Mouse (Mus musculus): ENCODE results near the gene Zfp536. TPM values are rescaled to one million over a fixed set of nuclear protein-coding genes. Genes with fewer than 3 reads are reported as not detected.

The Zfp536 gene
- polyA plus RNA-seq, 1 experiment from 2014 or later = 7.2 TPM

DNA sequence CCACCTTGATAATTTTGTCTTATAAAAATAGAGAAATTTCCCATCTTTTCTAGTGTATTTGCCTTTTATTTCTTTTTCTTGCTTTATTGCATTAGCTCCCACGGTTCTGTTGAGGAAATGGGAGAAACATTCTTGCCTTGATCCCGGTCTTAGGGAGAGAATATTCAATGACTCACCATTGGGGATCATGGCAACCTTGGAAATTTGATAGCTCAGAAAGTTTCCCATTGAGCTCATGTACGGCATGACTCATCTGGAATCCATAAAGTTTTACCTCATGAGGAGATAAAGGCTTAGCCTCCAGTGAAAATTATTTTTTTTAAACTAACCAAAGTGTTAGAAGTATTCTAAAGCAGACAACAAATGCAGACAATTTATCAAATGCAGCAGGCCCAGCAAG, 27.7 kb upstream of the Zfp536 start:
- Histone ChIP-seq H3K36me3 (ENCODE audit: control insufficient read depth, insufficient read depth, low read length) (no peaks in the 10 kb centered on the region), H3K9ac (ENCODE audit: low read depth, low read length) (no peak overlapping the region), H3K4me2 (ENCODE audit: low read depth, low read length) (no peak overlapping the region), H3K4me1 (ENCODE audit: control insufficient read depth, insufficient read depth, low read length) (no peaks in the 10 kb centered on the region), H3K4me3 (ENCODE audit: low read depth, low read length) (no peak overlapping the region), H3K27ac (replicated peaks; ENCODE audit: low read depth, low read length) (no peak overlapping the region), H3K27me3 (replicated peaks; ENCODE audit: control insufficient read depth, insufficient read depth, low read length) (no peaks in the 10 kb centered on the region), H3K9me3 (ENCODE audit: control insufficient read depth, low read length) (peaks cover 3% of the 10 kb centered on the region; the same call in 1 of the 2 replicates)
- no peak for ATAC-seq (ENCODE audit: low read depth)
- 26% methylated on average over 3 of the region's 3 CpGs for WGBS
- DNase-seq (ENCODE audit: low spot score) = peak; percentile 2

DNA sequence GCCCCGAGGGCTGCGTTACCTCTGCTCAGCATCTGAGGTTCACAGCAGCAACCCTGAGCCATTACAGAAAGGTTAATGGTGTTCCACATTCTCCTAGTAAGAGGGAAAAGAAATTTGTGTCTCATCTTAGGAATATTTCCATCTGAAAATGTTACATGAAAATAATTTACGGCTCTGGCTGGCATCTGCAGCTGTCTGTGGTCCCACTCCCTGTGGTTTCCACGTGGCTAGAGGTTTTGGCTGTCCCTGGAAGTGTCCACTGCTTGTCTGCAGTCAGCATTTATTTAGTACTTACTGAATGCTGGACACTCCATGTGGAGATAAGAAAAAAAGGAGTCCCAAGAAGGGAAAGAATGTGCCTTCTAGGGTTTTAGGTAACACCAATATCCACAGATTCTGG, 15.3 kb upstream of the Zfp536 start:
- H3K4me2 ChIP-seq (ENCODE audit: low read depth, low read length) = no peak overlapping the region
- H3K9ac ChIP-seq (ENCODE audit: low read depth, low read length) = no peak overlapping the region
- no peaks in the 10 kb centered on the region for H3K36me3 ChIP-seq (ENCODE audit: control insufficient read depth, insufficient read depth, low read length)
- no peak overlapping the region for H3K4me3 ChIP-seq (ENCODE audit: low read depth, low read length)
- H3K4me1 ChIP-seq (ENCODE audit: control insufficient read depth, insufficient read depth, low read length) = 0 out of 2 replicates have a peak, but pooled peaks cover 5% of the 10 kb centered on the region
- 65% methylated on average over 4 of the region's 4 CpGs for WGBS
- H3K9me3 ChIP-seq (ENCODE audit: control insufficient read depth, low read length) = no peaks in the 10 kb centered on the region
- no peaks in the 10 kb centered on the region for H3K27me3 ChIP-seq (replicated peaks; ENCODE audit: control insufficient read depth, insufficient read depth, low read length)
- no peak for DNase-seq (ENCODE audit: low spot score)
- no peak overlapping the region for H3K27ac ChIP-seq (replicated peaks; ENCODE audit: low read depth, low read length)
- ATAC-seq (ENCODE audit: low read depth) = no peak

DNA sequence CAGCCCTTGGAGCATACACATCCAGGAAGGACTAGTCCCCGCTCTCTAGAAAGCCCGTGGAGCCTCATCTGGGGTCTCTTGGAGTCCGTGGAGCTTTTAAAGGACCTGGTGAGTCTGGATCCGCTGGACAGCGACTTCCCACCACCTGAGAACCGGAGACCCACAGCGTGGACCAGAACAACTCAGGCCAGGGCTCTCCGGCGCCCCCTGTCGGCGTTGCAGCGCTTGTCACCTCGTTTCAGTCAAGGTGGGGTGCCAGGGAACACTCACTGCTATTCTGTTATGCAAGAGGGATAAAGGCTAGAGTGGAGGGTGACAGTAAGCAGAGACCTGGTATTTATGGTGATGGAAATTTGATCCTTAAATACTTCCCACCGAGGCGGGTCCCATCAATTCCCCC, 2.1 kb upstream of the Zfp536 start:
- 2% methylated on average over 15 of the region's 15 CpGs for WGBS
- Histone ChIP-seq H3K36me3 (ENCODE audit: control insufficient read depth, insufficient read depth, low read length) (no peaks in the 10 kb centered on the region), H3K9ac (ENCODE audit: low read depth, low read length) (no peak overlapping the region), H3K4me2 (ENCODE audit: low read depth, low read length) (no peak overlapping the region), H3K27me3 (replicated peaks; ENCODE audit: control insufficient read depth, insufficient read depth, low read length) (peaks cover 60% of the 10 kb centered on the region), H3K27ac (replicated peaks; ENCODE audit: low read depth, low read length) (no peak overlapping the region), H3K4me3 (ENCODE audit: low read depth, low read length) (no peak overlapping the region), H3K9me3 (ENCODE audit: control insufficient read depth, low read length) (no peaks in the 10 kb centered on the region), H3K4me1 (ENCODE audit: control insufficient read depth, insufficient read depth, low read length) (no peaks in the 10 kb centered on the region)
- ATAC-seq (ENCODE audit: low read depth) (no peak), DNase-seq (ENCODE audit: low spot score) (peak; percentile 39)

DNA sequence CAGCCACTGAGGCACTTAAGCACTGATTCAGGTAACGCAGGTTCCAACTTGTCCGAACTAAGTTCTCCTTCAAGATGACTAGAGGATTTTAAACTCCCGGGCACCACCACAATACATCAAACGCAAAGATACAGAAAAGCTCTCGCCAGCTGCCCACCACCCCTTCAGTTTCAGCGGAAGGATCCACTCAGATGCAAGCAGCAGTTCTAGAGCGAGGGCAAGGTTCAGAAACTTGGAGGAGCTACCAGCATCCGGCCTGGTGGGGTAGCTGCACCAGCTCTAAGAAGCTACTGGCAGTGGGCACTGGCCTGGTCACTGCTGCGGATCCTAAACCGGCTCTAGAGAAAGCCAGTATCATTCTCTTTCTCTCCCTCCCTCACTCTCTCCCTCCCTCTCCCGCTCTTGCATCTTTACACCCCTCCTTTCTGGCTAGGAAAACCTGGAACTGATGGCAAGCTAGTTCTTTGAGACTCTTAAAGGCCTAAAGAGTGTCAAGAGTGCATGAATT, 1.1 kb upstream of the Zfp536 start:
- H3K4me2 ChIP-seq (ENCODE audit: low read depth, low read length) = no peak overlapping the region
- peaks cover 70% of the 10 kb centered on the region for H3K27me3 ChIP-seq (replicated peaks; ENCODE audit: control insufficient read depth, insufficient read depth, low read length)
- H3K27ac ChIP-seq (replicated peaks; ENCODE audit: low read depth, low read length) = no peak overlapping the region
- H3K9ac ChIP-seq (ENCODE audit: low read depth, low read length) = no peak overlapping the region
- H3K9me3 ChIP-seq (ENCODE audit: control insufficient read depth, low read length) = no peaks in the 10 kb centered on the region
- H3K36me3 ChIP-seq (ENCODE audit: control insufficient read depth, insufficient read depth, low read length) = no peaks in the 10 kb centered on the region
- DNase-seq (ENCODE audit: low spot score) (no peak), ATAC-seq (ENCODE audit: low read depth) (no peak)
- WGBS = 45% methylated on average over 11 of the region's 11 CpGs
- no peaks in the 10 kb centered on the region for H3K4me1 ChIP-seq (ENCODE audit: control insufficient read depth, insufficient read depth, low read length)
- H3K4me3 ChIP-seq (ENCODE audit: low read depth, low read length) = no peak overlapping the region

DNA sequence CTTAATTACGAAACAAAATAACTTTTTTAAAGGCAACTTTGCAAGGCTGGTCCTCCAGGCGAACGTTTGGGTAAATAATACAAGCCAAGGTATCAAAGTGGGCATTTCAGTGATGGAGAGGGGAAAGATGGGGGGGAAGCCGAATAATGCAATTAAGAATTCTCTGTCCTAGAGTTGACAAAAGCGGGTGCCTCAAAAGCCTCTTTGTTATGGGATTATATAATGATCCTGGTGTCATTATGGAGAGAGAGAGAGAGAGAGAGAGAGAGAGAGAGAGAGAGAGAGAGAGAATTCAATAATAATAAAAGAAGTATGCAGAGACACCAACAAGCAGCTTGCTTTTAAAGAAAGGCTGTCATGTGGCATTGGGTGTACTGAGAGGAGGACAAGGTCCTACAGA, 465 bp upstream of the Zfp536 start:
- H3K9me3 ChIP-seq (ENCODE audit: control insufficient read depth, low read length) = no peaks in the 10 kb centered on the region
- no peak overlapping the region for H3K9ac ChIP-seq (ENCODE audit: low read depth, low read length)
- H3K4me1 ChIP-seq (ENCODE audit: control insufficient read depth, insufficient read depth, low read length) = peaks cover 5% of the 10 kb centered on the region; the same call in 1 of the 2 replicates
- 16% methylated on average over 5 of the region's 5 CpGs for WGBS
- no peak for DNase-seq (ENCODE audit: low spot score)
- peak overlapping the region; percentile 57 for H3K4me3 ChIP-seq (ENCODE audit: low read depth, low read length)
- ATAC-seq (ENCODE audit: low read depth) = no peak
- peak overlapping the region; percentile 99 for H3K4me2 ChIP-seq (ENCODE audit: low read depth, low read length)
- no peaks in the 10 kb centered on the region for H3K36me3 ChIP-seq (ENCODE audit: control insufficient read depth, insufficient read depth, low read length)
- peaks cover 76% of the 10 kb centered on the region for H3K27me3 ChIP-seq (replicated peaks; ENCODE audit: control insufficient read depth, insufficient read depth, low read length)
- no peak overlapping the region for H3K27ac ChIP-seq (replicated peaks; ENCODE audit: low read depth, low read length)

DNA sequence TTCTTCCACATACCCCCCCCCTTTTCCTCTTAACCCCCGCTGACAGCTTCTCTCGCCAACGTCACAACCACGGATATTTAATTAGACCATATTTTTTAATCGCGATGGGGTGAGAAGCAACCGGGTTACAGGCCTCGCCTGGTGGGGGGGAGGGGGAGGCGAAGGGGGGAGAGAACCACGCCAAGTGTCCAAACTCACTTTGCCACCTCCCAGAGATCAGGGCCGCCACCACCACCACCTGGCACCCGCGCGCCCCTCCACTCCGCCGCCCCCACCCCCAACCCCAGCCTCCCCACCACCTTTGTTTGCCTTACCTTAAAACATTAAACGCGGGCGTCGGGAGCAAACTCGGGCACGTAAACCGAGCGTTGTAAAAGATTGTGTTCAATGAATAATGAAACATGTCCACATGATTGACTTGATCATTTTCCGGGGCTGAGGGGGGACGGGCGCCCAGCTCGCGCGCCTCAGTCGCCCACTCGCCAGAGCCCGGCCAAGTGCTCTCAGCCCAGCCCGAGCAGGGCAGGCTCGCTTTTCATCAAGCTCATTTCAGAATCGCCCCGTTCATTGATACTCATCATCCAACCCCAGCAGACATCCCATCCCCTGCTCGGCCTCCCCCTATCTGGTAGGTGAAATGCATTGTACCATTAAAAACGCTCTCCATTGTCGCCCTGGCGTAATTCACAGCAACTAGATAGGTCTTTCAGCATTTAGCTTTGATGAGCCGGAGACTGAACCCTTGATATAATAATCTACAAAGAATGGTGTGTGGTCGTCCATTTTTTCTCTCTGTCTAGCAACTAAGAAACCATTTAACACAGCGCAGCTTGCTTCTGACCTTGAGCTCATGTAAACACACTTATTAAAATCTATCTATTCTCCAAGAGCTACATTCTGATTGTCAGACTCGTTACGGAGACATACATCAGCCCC, 797 bp downstream of the Zfp536 start:
- H3K27me3 ChIP-seq (replicated peaks; ENCODE audit: control insufficient read depth, insufficient read depth, low read length) = peaks cover 88% of the 10 kb centered on the region
- under 1% methylated on average over 45 of the region's 46 CpGs for WGBS

DNA sequence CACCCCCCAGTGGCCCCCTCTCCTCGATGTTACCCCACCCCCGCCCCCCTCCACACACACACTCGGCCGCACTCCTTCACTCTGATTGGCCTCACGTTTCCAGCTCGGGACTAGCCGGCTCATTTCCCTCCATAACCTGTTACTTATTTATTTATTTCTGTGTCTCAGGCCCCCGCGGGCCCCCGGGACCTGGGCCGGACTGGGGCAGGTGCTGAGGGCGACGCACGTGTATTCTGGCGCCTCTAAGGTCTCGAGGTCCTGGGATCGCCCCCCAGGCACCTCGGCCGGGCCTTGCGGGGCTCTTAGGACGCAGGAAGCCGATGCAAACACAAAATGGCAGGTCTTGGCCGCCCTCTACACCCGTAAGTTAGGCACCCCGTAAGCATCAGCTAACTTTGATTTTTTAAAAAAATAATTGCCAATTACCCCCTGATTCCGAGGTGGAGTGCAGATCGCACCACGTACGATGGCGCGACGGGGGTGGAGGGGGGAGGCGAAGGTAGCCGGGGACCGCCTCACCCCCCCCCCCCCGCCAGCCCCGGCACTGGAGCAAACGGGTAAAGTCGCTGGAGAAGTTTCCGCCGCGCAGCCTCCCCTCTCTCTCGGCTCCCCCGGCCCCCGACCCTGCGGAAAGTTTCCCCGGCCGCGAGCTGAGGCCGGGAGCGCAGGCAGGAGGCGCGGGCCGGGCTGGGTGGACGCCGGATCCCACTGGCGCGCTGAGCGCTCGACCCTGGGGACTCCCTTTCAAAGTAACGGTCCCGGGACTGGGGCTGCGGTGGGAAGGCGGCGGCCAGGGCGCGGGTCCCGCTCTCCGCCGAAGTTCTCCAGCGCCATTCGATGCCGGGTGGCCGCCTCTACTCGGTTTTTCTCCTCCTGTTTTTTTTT, 1.7 kb downstream of the Zfp536 start:
- peaks cover 6% of the 10 kb centered on the region; the same call in 1 of the 2 replicates for H3K4me1 ChIP-seq (ENCODE audit: control insufficient read depth, insufficient read depth, low read length)
- WGBS = 1% methylated on average over 51 of the region's 75 CpGs
- peak; percentile 23; the same call in 1 of the 2 replicates for ATAC-seq (ENCODE audit: low read depth)
- H3K27me3 ChIP-seq (replicated peaks; ENCODE audit: control insufficient read depth, insufficient read depth, low read length) = peaks cover 91% of the 10 kb centered on the region
- H3K4me2 ChIP-seq (ENCODE audit: low read depth, low read length) = peak overlapping the region; percentile 99
- H3K36me3 ChIP-seq (ENCODE audit: control insufficient read depth, insufficient read depth, low read length) = no peaks in the 10 kb centered on the region
- no peak overlapping the region; the same call in 1 of the 2 replicates for H3K27ac ChIP-seq (replicated peaks; ENCODE audit: low read depth, low read length)
- H3K9ac ChIP-seq (ENCODE audit: low read depth, low read length) = peak overlapping the region; percentile 69
- peak overlapping the region; percentile 57 for H3K4me3 ChIP-seq (ENCODE audit: low read depth, low read length)
- H3K9me3 ChIP-seq (ENCODE audit: control insufficient read depth, low read length) = no peaks in the 10 kb centered on the region
- peak; percentile 77 for DNase-seq (ENCODE audit: low spot score)

More for the DNA sequence above, 797 bp downstream of the Zfp536 start:
- peak overlapping the region; percentile 99 for H3K4me2 ChIP-seq (ENCODE audit: low read depth, low read length)
- ATAC-seq (ENCODE audit: low read depth) (no peak), DNase-seq (ENCODE audit: low spot score) (peak; percentile 20)
- peak overlapping the region; percentile 57 for H3K4me3 ChIP-seq (ENCODE audit: low read depth, low read length)
- peak overlapping the region; percentile 69 for H3K9ac ChIP-seq (ENCODE audit: low read depth, low read length)
- no peak overlapping the region; the same call in 1 of the 2 replicates for H3K27ac ChIP-seq (replicated peaks; ENCODE audit: low read depth, low read length)
- H3K9me3 ChIP-seq (ENCODE audit: control insufficient read depth, low read length) = no peaks in the 10 kb centered on the region
- peaks cover 6% of the 10 kb centered on the region; the same call in 1 of the 2 replicates for H3K4me1 ChIP-seq (ENCODE audit: control insufficient read depth, insufficient read depth, low read length)
- H3K36me3 ChIP-seq (ENCODE audit: control insufficient read depth, insufficient read depth, low read length) = no peaks in the 10 kb centered on the region

DNA sequence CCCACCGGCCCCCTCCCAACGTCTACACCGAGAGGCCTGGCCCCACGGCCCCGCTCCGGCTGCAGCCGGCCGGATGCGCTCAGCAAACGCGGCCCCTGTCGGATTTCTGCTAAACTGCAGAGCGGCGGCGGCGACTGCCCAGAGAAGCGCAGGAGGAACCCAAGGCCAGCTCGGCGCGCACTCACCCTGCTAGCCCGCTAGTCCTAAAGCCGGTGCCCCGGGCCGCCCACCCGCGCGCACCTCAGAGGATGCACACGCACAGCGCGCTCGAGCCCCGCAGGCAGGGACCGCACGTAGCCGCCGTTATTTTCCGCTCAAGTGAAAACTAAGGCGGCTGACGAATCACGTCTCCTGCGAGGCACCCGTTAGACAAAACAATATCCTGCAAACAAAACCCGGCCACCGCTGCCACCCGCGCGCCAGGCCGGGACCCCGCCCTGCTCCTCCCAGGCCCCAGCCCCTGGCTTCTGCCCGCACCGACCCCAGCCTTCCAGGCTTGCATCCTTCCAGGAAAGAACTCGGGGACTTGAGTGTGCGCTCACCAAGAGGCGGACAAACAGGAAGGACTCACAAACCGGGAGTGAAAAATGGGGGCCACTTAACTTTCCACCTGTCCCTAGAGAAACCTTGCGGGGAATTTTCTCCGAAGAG, 2.9 kb downstream of the Zfp536 start:
- DNase-seq (ENCODE audit: low spot score) (peak; percentile 89), ATAC-seq (ENCODE audit: low read depth) (peak; percentile 87)
- Histone ChIP-seq H3K4me1 (ENCODE audit: control insufficient read depth, insufficient read depth, low read length) (peaks cover 6% of the 10 kb centered on the region; the same call in 1 of the 2 replicates), H3K4me3 (ENCODE audit: low read depth, low read length) (peak overlapping the region; percentile 57), H3K4me2 (ENCODE audit: low read depth, low read length) (peak overlapping the region; percentile 99), H3K27me3 (replicated peaks; ENCODE audit: control insufficient read depth, insufficient read depth, low read length) (peaks cover 87% of the 10 kb centered on the region), H3K9ac (ENCODE audit: low read depth, low read length) (peak overlapping the region; percentile 63), H3K27ac (replicated peaks; ENCODE audit: low read depth, low read length) (no peak overlapping the region; the same call in 1 of the 2 replicates), H3K9me3 (ENCODE audit: control insufficient read depth, low read length) (no peaks in the 10 kb centered on the region), H3K36me3 (ENCODE audit: control insufficient read depth, insufficient read depth, low read length) (no peaks in the 10 kb centered on the region)
- WGBS = under 1% methylated on average over 31 of the region's 57 CpGs
